Mouse (Mus musculus) ES-Bruce4 (cell line): ENCODE measurements around the gene Cyba. TPM values are rescaled to one million over a fixed set of nuclear protein-coding genes. Genes with fewer than 3 reads are reported as not detected.

Source experiments
- H3K27ac ChIP-seq: 2 replicates; pipeline ENCODE4 v1.5.1; 2012; ENCODE audit warnings: low read length, inconsistent platforms; ENCODE audit not compliant: insufficient read depth
- H3K27me3 ChIP-seq: 2 replicates; pipeline ENCODE4 v1.6.1; 2012; ENCODE audit warnings: mild to moderate bottlenecking, low read length, inconsistent platforms; ENCODE audit not compliant: control insufficient read depth, poor library complexity, insufficient read depth, severe bottlenecking
- H3K36me3 ChIP-seq: 2 replicates; pipeline ENCODE4 v1.6.1; 2012; ENCODE audit warnings: inconsistent platforms, mild to moderate bottlenecking, low read length, moderate library complexity; ENCODE audit not compliant: control insufficient read depth, poor library complexity, insufficient read depth, severe bottlenecking
- H3K4me1 ChIP-seq: one replicate; pipeline ENCODE4 v1.8.1; 2011; ENCODE audit warnings: low read length; ENCODE audit not compliant: control insufficient read depth, insufficient read depth
- H3K4me3 ChIP-seq: 2 replicates; pipeline ENCODE4 v1.5.1; 2011; ENCODE audit warnings: low read depth, mild to moderate bottlenecking, low read length
- H3K9ac ChIP-seq: 2 replicates; pipeline ENCODE4 v1.6.1; 2012; ENCODE audit warnings: low read depth, mild to moderate bottlenecking, inconsistent platforms; ENCODE audit not compliant: poor library complexity, severe bottlenecking
- H3K9me3 ChIP-seq: replicated peaks from 2 replicates; pipeline ENCODE4 v1.6.1; 2012; ENCODE audit warnings: mild to moderate bottlenecking, low read length, inconsistent platforms; ENCODE audit not compliant: control insufficient read depth, poor library complexity, insufficient read depth, severe bottlenecking
- CTCF ChIP-seq: IDR thresholded peaks from one replicate; pipeline ENCODE4 v1.8.1; 2011; ENCODE audit warnings: low read depth, low read length
- EP300 ChIP-seq: IDR thresholded peaks from 2 replicates; pipeline ENCODE4 v1.6.1; 2011; ENCODE audit warnings: low read depth, low read length; ENCODE audit not compliant: insufficient read depth
- POLR2A ChIP-seq: IDR thresholded peaks from one replicate; pipeline ENCODE4 v1.8.1; 2011; ENCODE audit warnings: low read length; ENCODE audit not compliant: insufficient read depth
- polyA plus RNA-seq: library from polyadenylated mRNA; stranded (reverse); fragments of >200 nt; gene quantifications from 2 replicates; pipeline ENCODE4 v1.2.4, GENCODE M21; 2011; ENCODE audit warnings: low read depth; ENCODE audit not compliant: missing spikeins, insufficient read depth, insufficient read length

Cyba gene
- polyA plus RNA-seq, 1 experiment = 76.1 TPM

- no peak overlapping the region for H3K9ac ChIP-seq
- H3K9me3 ChIP-seq = no peaks in the 10 kb centered on the region
These were observed 29.8 kb upstream of the Cyba start for GRCm38 (mm10) chr8:122462510-122462909.

DNA sequence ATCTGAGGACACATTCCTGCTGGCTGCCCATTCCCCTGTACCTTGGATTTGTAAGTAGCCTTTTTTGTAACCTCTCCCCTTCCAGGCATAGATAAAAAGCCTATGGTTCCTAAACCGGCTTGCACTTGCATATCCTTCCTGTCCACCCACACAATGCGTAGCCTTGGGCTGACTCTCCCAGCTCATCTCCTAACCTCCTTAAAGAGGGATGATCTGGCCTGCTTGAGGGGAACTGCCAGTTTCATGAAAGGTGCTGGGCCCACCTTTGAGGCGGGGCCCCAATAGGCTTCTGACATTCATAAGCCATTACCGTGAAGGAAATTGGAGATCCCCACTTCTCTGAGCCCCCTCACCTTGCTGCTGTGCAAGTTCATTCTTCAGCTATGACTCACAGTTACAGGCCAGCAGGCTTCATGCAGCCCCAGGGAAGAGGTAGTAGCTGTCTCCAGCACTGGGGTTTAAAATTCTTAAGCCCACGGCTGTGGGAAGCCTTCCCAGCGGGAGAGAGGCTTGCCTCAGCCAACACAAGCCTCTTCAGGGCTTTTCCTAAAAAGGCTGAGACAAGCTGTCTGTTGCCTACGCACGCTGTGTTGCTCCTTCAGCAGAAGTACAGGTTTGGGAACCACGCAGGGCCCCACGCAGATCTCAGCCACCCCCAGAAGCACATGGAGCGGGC is 28.9 kb upstream of the Cyba start:
- TF ChIP-seq POLR2A = no peak
- TF ChIP-seq EP300 = peak; percentile 70; the same call in 1 of the 2 replicates
- Histone ChIP-seq H3K4me1 (peaks cover 6% of the 10 kb centered on the region), H3K27ac (peak overlapping the region; percentile 52), H3K9ac (peak overlapping the region; percentile 68; the same call in 1 of the 2 replicates), H3K4me3 (no peak overlapping the region), H3K36me3 (no peaks in the 10 kb centered on the region), H3K27me3 (no peaks in the 10 kb centered on the region), H3K9me3 (no peaks in the 10 kb centered on the region)

More at GRCm38 (mm10) chr8:122462510-122462909, 29.8 kb upstream of the Cyba start:
- H3K27me3 ChIP-seq = no peaks in the 10 kb centered on the region
- no peak for TF ChIP-seq CTCF
- TF ChIP-seq EP300 = no peak
- TF ChIP-seq POLR2A = no peak
- H3K4me1 ChIP-seq = peaks cover 6% of the 10 kb centered on the region
- H3K27ac ChIP-seq = no peak overlapping the region
- H3K36me3 ChIP-seq = no peaks in the 10 kb centered on the region
- no peak overlapping the region for H3K4me3 ChIP-seq

DNA sequence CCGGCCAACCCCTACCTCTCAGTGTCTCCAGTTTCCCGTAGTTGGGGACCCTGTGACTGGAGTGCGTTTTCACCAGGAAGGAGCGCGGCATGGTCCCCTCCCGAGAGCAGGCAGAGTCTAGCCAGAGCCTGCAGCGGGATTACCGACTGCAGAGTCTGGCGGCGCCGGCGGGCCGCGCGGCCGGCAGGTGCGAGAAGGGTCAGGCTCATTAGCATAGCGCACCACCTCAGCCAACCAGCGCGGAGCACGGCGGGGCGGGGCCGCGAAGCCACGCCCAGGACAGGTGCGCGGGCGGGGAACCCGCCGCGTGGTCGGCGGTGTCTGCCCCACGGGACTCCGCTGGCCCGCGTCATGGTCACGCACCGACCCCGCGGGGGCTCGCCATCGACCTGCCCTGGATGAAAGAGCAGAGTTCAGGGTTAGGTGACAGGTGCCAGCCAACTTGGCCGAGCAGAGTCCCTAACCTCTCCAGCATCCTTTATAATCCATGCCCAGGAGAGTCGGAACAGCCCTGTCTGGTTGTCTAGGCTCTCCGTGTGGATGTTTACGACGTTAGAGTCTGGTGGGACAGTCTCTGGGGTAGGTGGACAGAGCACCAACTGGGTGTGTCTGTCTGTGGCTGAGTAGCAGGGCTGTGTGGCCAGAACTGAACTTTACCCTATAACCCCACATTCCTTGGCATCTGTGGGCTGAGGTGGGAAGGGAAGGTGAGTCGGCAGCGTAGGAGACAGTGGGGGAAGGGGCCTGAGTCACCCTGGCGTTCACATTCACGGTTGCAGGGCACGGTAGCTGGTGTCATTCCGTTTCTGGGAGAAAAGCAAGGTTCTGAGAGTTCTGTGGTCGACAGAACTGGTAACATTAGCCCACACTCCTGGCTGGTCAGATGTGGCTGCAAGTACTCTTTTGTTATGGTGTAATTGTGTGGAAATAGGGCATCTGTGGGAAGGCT is 28.1 kb upstream of the Cyba start, which contains the start of gene Snai3:
Gene Snai3, minus strand, starts transcription at position 210 of the 949 bp plus-strand sequence.
- TF ChIP-seq CTCF (no peak), POLR2A (peak; percentile 73)
- Histone ChIP-seq H3K36me3 (0 out of 2 replicates have a peak, but pooled peaks cover 3% of the 10 kb centered on the region), H3K9me3 (no peaks in the 10 kb centered on the region), H3K9ac (peak within 1 kb of the TSS; percentile 68), H3K27ac (peak within 1 kb of the TSS; percentile 31; the same call in 1 of the 2 replicates), H3K4me3 (peak within 1 kb of the TSS; percentile 71), H3K27me3 (no peaks in the 10 kb centered on the region), H3K4me1 (peaks cover 6% of the 10 kb centered on the region)

- Histone ChIP-seq H3K9ac (peak overlapping the region; percentile 68), H3K4me1 (peaks cover 6% of the 10 kb centered on the region), H3K36me3 (0 out of 2 replicates have a peak, but pooled peaks cover 4% of the 10 kb centered on the region), H3K9me3 (no peaks in the 10 kb centered on the region), H3K27ac (no peak overlapping the region), H3K4me3 (peak overlapping the region; percentile 71), H3K27me3 (no peaks in the 10 kb centered on the region)
- TF ChIP-seq CTCF (no peak), EP300 (no peak), POLR2A (no peak)
These were observed 27.3 kb upstream of the Cyba start for GRCm38 (mm10) chr8:122459990-122460389.

DNA sequence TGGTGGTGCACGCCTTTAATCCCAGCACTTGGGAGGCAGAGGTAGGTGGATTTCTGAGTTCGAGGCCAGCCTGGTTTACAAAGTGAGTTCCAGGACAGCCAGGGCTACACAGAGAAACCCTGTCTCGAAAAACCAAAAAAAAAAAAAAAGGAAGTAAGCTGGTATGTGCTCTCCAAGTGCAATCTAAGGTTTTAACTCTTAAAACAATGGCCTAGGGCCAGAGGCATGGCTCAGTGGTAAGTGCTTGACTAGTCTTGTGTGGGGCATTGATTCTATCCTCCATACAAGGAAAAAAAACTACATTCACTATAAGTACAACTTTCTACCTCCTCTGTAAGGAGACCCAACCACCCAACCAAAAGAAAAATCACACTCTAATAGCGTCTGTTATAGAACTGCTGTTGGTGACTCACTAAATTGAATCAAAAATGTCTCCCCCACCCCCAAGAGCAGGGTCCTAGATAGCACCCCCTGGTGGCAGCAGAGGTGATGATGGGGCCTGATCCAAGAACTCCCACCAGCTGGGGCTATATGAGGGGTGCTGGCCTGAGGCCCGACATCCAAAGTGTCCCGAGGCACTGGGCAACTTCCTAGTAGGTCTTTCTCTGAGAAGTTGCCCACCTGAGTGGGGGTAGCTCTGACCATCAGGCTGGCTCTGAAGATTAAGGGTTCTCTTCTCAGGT is 26.6 kb upstream of the Cyba start:
- TF ChIP-seq EP300 = no peak
- peak; percentile 76 for TF ChIP-seq CTCF
- Histone ChIP-seq H3K9ac (peak overlapping the region; percentile 68), H3K9me3 (no peaks in the 10 kb centered on the region), H3K27me3 (no peaks in the 10 kb centered on the region), H3K36me3 (0 out of 2 replicates have a peak, but pooled peaks cover 5% of the 10 kb centered on the region), H3K27ac (no peak overlapping the region), H3K4me3 (peak overlapping the region; percentile 71), H3K4me1 (peaks cover 6% of the 10 kb centered on the region)
